Comparison of ENCODE assay signal across 10 mouse cellular contexts in the genomic region with DNA sequence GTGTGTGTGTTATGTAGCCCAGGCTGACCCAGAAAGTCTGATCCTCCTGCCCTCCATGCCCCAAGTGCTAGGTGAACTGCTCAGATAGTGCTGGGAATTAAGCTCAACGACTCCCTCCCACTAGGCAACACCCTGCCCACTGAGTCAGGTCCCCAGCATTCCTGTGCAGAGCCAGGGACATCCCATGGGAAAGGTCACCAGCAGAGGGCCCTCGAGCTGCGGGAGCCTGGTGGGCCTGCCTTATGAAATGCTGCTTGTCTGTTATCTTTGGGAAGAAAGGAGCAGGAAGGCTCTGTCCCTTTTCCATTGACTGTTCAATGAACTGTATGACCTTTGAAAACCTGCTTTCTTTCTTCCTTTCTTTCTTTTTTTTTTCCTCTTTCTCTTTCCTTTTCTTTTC.
DNase-seq lines count a peak whose midpoint lies in the region; ATAC-seq and TF ChIP-seq lines count a peak whose summit lies in the region.
"Had no signal": no experiment of that assay in that cellular context is flagged by ENCODE, and none has a peak within 500 bp of the region (broad histone marks: within the 10 kb centered on the region; RNA-seq: fewer than 3 reads in every experiment).

No protein-coding gene starts in this region.

- H3K27ac ChIP-seq in midbrain, postnatal 0 days (ENCODE audit: low read depth, low read length), result no peak overlapping the region
- H3K27ac ChIP-seq in midbrain, embryonic 15.5 days, result no peak overlapping the region
- H3K27ac ChIP-seq: embryonic facial prominence, embryonic 15.5 days; limb, embryonic 13.5 days had no signal

- no peak overlapping the region for H3K4me2 ChIP-seq in midbrain, postnatal 0 days (ENCODE audit: low read depth, low read length, poor library complexity, severe bottlenecking)
- no peak overlapping the region for H3K4me2 ChIP-seq in midbrain, embryonic 15.5 days
- H3K4me2 ChIP-seq: embryonic facial prominence, embryonic 15.5 days; limb, embryonic 13.5 days had no signal

- WGBS in midbrain, postnatal 0 days, result 17% methylated on average over 3 of the region's 3 CpGs
- 5% methylated on average over 3 of the region's 3 CpGs for WGBS in midbrain, embryonic 15.5 days

- DNase-seq in cerebellum, adult 9-10 months, result peak; percentile 16
- no peak for DNase-seq in cerebellum, adult 11 months
- no peak for DNase-seq in midbrain, postnatal 0 days (ENCODE audit: low spot score)
- DNase-seq in embryo, embryonic 9.5 days (ENCODE audit: extremely low spot score), result peak; percentile 36
- peak; percentile 81 to 82 for DNase-seq in kidney, postnatal 4 days
- no peak for DNase-seq in spleen, postnatal 4 days (ENCODE audit: low spot score in 2 of 2)
- DNase-seq in spleen, postnatal 10 days (ENCODE audit: low spot score in 2 of 2), result no peak

- H3K9ac ChIP-seq in midbrain, postnatal 0 days (replicated peaks; ENCODE audit: low read length, poor library complexity, severe bottlenecking), result no peak overlapping the region
- no peak overlapping the region for H3K9ac ChIP-seq in midbrain, embryonic 15.5 days
- H3K9ac ChIP-seq: embryonic facial prominence, embryonic 15.5 days; limb, embryonic 13.5 days had no signal

- no peaks in the 10 kb centered on the region for H3K27me3 ChIP-seq in midbrain, postnatal 0 days (ENCODE audit: insufficient read depth, low read length)
- H3K27me3 ChIP-seq in midbrain, embryonic 15.5 days (replicated peaks), result no peaks in the 10 kb centered on the region
- H3K27me3 ChIP-seq: embryonic facial prominence, embryonic 15.5 days; limb, embryonic 13.5 days had no signal

- H3K36me3 ChIP-seq in midbrain, postnatal 0 days (ENCODE audit: insufficient read depth, low read length), result no peaks in the 10 kb centered on the region
- H3K36me3 ChIP-seq in midbrain, embryonic 15.5 days (replicated peaks), result no peaks in the 10 kb centered on the region
- H3K36me3 ChIP-seq: embryonic facial prominence, embryonic 15.5 days; limb, embryonic 13.5 days had no signal

- H3K9me3 ChIP-seq in midbrain, postnatal 0 days (ENCODE audit: low read length), result no peaks in the 10 kb centered on the region
- H3K9me3 ChIP-seq in midbrain, embryonic 15.5 days, result no peaks in the 10 kb centered on the region
- H3K9me3 ChIP-seq: embryonic facial prominence, embryonic 15.5 days; limb, embryonic 13.5 days had no signal

- no peak for ATAC-seq in midbrain, postnatal 0 days (ENCODE audit: low FRiP score)
- ATAC-seq in midbrain, embryonic 15.5 days (replicated peaks), result no peak

- no peak overlapping the region for H3K4me3 ChIP-seq in midbrain, postnatal 0 days (ENCODE audit: low read depth, low read length)
- H3K4me3 ChIP-seq in midbrain, embryonic 15.5 days, result no peak overlapping the region
- H3K4me3 ChIP-seq: embryonic facial prominence, embryonic 15.5 days; limb, embryonic 13.5 days had no signal

- no peaks in the 10 kb centered on the region for H3K4me1 ChIP-seq in midbrain, postnatal 0 days (ENCODE audit: insufficient read depth, low read length)
- H3K4me1 ChIP-seq in midbrain, embryonic 15.5 days, result no peaks in the 10 kb centered on the region
- H3K4me1 ChIP-seq: limb, embryonic 13.5 days had no signal

- peak; percentile 61 for TF ChIP-seq CTCF in midbrain, postnatal 0 days (IDR thresholded peaks at IDR 0.05)

Comparison
In these comparisons a context has a peak if more than half of its experiments do, and no peak if none do; other contexts are left out.
1. DNase-seq: peak in cerebellum, adult 9-10 months (single experiment), embryo, embryonic 9.5 days (single experiment) and kidney, postnatal 4 days (2 of 2); none in cerebellum, adult 11 months (single experiment), midbrain, postnatal 0 days (single experiment), spleen, postnatal 4 days (0 of 2) and spleen, postnatal 10 days (0 of 2).